Mouse (Mus musculus) fibroblast of lung, adult 2 months (primary cell): ENCODE measurements around the gene Ano5.

Experiments
- DNase-seq: peaks from one replicate; pipeline ENCODE4 v3.0.0-alpha.2; 2011; ENCODE audit warnings: low read depth

The Ano5 gene

DNA sequence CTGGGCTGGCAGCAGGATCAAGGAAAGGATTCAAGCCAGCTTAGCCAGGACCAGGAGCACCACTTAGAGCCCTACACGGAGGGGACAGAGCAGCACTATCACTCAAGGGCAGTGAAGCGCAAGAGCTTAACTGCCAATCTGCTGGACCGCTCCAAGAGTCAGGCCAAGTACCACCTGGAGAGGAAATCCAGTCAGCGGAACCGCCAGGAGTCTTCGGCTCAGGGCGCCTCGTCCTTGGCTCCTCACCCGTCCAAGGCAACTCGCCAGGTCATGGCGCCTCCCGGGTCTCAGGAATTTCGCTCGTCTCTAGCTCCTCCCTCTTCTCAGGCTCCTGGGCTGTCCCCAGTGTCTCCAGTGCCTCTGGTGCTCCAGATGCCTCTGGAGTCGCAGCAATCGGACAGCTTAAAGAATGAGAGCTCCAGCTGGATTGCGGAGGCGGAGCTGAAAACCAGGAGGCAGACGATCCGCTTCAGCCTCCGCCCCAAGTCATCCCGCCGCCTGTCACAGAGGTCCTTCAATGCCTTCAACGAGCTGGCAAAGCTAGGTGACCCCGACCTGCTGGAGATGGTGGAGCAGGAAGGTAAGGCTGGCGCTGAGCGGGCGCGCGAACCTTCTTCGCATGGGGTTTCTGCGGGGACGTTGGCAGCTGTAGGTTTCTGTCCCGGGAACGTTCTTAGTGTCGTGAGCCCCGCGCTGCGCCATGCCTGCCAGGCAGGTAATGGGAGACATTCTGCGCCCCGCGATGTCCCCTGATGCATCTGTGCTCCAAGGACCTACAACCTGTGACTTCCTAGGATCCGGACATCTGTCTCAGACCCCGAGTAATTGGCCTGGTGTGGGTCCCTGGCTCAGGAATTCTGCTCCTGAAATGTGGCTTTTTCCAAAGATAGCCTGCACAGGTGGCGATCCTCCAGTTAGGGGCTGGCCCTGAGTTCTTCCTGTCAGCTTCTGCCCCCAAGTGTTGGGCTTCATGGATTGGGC is at the start of gene Ano5:
Ano5 (plus strand) TSS at position 359 of the 981 bp plus-strand sequence.
- DNase-seq = no peak

DNA sequence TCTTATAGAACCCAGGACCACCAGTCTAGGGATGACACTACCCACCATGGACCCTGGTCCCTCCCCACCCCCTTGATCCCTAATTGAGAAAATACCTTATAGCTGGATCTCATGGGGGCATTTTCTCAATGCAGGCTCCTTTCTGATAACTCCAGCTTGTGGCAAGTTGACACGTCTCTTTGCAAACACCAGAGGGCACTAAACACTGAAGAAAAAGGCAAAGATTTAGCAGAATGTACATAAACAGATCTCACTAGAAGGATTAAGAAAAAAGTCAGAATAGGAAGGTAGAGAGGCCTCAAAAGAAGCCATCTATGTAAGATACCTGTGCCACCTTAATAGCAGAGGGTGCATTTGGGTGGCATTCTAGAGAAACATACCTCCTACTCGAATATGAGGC is 11.4 kb upstream of the Ano5 start:
- DNase-seq = no peak

DNA sequence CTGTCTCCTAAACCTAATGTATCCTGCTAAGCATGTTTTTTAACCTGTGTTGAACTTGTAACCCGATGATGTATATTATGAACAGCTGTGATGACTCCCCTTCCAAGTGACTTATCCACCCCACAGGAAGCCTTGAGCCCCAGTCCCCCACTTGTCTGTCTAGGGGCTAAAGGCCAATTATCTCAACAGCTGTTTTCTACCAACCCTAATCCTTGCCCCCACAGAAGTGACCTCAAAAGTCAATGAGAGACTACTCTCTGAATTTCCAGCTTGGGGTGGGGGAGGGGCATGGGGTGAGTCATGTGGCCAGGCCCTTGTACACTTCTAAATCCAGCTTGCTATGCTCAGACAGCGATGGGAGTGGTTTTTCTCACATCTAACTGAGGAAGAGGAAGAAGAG is 6.9 kb upstream of the Ano5 start:
- no peak for DNase-seq

DNA sequence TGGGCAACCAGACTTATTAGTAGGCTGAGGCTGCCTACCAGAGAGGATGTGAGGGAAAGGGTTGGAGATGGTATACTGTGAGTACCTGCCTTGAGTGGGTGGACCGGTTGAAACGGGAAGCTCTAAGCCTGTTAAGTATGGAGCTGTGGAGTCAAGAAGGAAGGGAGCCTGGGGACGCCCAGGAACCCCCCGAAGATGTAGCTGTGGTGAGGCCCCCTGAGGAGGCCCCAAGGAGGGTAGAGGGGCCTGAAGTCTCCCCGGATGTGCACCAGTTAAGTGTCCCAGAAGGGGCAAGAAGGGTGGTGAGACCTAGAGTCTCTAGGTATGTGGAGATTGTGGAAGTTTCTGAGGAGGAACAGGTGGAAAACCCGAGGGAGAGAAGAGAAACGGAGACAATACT is 682 bp upstream of the Ano5 start:
- no peak for DNase-seq

DNA sequence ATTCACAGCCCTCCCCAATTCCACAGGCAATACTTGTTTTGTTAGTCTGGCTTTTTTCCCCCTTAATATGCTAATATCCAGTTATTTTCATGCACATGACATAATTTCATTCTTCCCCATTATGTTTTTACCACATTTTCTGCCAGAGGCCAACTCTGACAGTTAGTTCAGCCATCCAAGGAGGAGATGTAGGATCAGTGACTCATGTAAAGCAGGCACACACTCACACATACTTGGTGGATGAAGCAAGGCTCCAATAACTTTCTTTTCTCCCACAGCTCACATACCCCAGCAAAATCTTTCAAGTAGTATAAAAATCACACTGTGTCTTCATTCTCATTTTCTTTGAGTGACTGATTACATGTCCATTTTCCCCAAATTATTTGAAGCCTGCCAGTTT is 28.5 kb downstream of the Ano5 start:
- DNase-seq = no peak

DNA sequence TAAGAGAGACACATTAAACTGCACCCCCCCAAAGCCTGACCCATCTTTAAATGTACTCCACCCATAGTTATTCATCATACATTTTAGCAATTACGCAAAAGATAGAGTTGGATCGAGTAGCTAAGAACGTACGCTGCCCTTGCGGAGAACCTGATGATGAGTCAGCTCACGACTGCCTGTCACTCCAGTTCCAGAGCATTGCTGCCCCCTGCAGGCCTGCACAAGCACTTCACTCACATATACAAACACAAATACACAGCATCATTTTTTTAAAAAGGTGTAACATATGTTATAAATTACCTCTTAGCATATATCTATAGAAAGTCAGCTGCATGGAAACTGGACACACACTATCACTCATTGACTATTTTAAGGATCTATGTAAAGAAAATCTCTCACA is 29.9 kb downstream of the Ano5 start:
- no peak for DNase-seq

DNA sequence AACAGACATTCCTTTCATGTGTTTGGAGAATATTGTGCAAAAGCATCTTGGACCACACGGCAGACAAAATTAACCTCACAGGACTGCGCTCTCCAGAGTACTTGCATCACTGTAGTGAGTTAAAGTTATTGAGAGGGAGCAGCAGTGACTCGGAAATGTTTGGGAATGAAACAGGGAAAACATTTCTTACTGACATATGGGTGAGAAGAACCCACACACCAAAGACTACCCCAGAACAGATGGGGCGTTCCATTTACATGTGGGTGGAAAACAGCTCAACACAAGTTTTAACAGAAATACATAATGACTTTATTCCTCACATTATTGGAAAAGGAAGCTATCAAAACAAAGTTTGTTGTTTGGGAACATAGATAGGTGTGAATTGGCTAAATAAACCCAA is 89.2 kb downstream of the Ano5 start:
- DNase-seq = no peak

DNA sequence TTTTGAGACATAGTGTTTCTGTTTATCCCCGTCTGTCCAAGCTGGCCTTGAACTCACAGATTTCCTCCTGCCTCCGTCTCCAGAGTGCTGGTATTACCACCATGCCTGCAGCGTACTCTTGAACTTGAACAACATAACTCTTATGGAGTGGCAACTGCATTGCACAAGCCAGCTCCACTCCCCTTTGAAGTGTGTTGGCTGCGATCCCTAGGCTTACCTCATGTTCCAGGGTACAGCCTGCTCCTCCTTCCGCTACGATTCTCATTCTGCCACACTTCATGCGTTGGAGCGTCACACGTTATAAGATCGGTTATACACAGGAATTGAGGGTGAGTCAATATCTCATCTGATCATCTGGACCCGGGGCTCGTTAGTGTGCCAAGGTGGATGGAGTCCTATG is 92.9 kb downstream of the Ano5 start:
- DNase-seq = no peak

DNA sequence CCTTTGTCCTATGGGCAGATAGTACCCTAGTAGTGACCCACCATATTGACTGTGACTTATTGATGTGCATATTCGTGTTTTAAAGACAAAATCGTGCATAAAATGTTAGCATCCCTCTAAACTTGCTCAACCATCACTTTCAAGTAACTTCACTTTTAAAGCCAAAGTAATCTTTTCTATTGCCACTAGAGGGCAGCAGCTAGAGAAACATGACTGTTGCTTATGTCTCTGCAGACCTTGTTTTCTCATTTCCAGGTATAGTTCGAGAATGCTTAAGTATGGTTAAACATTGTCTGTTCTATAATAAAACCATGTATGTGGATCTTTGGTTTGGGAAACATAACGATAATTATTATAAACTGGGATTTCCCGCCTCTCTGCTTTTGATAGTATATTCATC is 103.6 kb downstream of the Ano5 start:
- DNase-seq = no peak

DNA sequence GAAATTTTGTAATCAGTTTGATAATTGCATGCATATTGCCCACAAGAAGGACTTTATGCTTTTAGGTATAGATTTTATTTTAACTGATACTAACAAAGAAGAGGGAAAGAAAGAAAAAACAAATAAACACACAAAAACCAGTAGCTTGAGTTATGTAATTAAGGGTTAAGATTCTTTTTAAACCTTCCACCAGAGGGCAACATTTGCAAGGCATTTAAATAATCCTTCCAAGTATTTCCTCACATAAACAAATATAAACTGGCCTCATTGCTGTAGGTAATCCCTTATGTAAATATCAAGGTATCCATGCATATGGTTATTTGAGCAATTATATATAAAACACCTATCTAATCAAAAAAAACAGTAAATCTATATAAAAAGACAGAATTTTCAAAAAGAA is 107.1 kb downstream of the Ano5 start:
- peak; percentile 19 for DNase-seq

DNA sequence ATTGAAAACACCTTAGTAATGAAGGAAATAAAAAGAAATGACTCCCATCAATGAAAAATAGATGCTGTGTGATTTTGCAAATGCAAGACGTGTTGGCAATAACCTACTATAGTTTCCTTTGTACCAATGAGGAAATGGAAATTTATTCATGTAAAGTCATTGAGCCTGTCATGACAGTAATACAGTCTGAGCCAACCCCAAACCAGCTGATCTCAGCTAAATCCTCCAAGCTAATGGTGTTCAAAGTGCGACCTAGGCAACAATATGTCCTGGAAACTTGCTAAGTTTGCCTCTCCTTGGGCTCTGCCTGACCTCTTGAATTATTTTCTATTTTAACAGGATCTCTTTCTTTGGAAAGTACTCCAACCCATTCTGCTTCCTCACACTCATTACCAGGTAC is 107.6 kb downstream of the Ano5 start:
- no peak for DNase-seq

DNA sequence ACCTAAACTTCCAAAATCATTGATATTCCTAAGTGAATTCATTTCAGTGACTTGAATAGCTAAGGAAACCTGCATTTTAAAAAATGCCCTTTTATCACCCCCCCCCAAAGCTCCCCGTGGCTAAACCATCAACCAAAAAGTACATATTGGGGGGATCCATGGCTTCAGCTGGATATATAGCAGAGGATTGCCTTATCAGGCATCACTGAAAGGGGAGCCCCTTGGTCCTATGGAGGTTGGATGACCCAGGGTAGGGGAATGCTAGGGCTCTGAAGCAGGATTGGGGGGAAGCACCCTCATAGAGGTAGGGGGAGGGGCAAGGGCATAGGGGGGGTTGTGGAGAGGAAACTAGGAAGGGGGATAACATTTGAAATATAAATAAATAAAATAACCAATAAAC is 109.1 kb downstream of the Ano5 start:
- no peak for DNase-seq

DNA sequence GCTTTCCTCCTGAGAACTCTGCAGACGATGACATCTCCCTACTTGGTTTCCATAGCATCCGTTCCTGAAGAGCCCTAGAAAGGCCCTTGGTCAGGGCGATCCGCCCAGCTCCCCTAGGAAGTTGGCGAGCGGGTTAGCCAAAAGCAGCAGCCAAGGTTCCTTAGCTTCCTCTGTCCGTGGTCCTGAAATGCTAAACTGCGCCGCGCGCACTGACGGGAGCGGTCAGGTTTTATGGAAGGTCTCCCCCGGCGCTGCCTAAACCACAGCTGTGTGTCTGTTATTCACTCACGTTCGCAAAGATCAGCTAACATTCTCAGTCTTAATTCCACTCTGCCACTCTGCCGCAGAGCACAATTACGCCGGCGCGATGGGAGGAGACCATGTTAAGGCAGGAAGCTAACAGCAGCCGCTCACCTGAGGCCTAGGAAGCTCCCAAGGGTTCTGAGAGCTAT is 110.9 kb downstream of the Ano5 start, which contains the start of gene Slc17a6:
Slc17a6 (plus strand) TSS at position 313 of the 452 bp plus-strand sequence.
- DNase-seq = peak; percentile 19

DNA sequence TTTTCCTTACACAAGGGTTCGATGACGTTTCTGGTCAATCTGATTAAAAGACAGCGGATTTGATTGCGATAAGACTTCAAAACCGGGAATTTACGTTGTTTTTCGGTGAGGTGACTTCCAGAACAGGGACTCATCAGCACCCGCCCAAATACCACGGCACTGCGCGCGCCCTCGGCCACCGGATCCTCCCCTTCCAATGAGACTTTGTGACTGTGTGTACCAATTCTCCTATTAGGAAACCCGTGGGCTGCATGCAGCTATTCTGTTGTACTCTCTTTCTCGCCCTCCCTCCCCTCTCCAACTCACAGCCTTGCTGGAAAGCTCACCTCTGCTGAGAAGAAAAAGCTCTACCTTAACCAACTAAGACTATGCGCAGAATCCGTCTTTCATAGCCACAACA is 111.4 kb downstream of the Ano5 start:
- DNase-seq = no peak

DNA sequence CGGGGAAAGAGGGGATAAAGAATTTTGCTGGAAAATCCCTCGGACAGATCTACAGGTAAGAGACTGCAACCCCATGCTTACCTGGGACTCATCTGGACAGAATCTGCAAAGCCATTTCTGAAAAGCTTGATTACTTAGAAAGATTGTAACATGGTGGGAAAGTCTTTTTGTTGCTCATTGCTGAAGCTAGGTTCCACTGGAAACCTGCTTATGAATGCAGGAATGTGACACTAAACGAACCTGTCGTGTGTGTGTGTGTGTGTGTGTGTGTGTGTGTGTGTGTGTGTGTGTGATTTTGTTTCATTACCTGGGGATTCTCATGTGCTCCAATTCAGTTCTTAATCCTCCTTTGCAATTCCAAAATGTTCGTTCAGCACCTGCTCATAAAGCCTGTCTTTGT is 111.8 kb downstream of the Ano5 start:
- no peak for DNase-seq

DNA sequence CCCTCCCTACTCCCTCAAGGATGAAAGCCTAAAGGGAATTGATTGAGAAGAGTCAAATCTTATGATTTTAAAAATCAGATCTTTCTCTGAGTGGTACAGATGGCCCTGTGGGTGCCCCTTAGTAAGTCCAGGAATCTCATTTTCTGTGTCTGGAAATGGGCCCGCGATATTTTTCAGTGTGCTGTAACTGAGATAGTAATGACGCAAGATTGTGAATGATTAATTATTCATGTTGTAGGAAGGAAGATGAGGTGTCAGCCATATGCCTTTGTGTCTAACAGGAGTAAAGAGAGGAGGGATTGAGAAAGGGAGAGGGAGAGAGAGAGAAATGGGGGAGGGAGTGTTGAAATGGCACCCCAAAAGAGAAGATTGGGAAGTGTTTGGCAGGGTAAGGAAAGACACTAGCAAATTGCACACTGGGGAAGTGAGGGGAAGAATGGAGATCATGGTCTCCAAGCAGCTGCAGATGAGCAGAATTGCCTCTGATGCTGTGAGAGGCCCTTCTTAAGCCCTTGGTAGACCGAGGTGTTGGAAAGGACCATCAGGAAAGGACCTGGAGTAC is 113.6 kb downstream of the Ano5 start:
- no peak for DNase-seq

DNA sequence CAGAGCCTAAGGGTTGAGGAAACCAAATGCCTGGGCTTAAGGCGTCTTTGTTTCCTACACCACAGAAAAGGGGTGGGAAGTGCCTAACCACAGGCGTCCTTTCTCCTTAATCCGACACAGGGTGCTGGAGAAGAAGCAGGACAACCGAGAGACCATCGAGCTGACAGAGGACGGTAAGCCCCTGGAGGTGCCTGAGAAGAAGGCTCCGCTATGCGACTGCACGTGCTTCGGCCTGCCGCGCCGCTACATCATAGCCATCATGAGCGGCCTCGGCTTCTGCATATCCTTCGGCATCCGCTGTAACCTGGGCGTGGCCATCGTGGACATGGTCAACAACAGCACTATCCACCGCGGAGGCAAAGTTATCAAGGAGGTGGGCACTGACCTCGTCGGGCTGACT is 114.3 kb downstream of the Ano5 start:
- no peak for DNase-seq

DNA sequence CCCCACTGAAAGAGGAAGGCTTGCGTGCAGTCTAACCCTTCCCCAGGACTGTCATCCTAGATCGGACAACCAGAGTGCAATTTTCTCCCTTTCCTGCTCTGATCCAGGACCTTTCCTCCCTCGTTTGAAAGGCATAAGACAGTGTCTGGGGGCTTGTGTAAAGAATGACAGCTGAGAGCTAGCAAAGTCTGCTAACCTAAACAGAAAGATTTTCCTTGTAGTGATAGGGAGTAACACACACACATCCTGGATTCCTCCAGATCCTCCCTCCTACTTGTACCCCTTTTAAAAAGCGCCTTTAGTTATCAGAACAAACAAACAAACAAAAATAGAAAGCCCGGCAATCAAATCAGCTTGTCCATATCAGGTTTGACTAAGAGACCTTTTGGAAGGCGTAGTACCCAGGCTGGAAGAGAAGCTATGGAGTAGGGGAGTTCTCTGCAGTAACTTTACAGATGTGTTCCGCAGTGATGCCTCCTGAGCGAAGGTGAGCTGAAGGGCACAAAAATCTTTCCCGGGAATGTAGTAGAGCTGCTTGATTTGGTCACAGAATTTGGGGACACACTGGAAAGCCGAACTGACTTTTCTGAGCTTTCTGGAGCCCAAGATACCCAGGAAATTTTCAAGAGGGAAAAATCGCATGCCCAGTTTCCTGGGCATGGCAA is 114.9 kb downstream of the Ano5 start:
- no peak for DNase-seq

DNA sequence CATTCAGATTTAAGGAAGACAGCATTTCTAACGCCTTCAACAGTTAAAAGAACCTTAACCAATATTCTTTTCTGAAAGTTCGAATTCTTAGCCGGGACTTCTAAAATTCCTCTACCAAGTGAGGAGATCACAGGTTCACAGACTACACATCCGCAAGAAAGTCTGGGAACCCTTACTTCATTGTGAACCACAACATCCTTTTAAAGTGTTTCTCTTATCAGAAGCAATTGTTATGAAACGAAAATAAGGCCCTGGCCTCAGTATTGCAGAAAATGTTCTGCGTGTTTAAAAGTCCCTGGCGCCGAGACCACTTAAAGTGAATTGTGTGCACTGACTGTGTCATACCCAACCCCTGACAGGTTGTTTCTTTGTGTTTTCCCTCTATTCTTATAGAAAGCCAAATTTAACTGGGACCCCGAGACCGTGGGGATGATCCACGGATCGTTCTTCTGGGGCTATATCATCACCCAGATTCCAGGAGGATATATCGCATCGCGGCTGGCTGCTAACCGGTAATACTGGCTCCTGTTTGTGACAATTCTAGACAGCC is 115.7 kb downstream of the Ano5 start:
- no peak for DNase-seq

DNA sequence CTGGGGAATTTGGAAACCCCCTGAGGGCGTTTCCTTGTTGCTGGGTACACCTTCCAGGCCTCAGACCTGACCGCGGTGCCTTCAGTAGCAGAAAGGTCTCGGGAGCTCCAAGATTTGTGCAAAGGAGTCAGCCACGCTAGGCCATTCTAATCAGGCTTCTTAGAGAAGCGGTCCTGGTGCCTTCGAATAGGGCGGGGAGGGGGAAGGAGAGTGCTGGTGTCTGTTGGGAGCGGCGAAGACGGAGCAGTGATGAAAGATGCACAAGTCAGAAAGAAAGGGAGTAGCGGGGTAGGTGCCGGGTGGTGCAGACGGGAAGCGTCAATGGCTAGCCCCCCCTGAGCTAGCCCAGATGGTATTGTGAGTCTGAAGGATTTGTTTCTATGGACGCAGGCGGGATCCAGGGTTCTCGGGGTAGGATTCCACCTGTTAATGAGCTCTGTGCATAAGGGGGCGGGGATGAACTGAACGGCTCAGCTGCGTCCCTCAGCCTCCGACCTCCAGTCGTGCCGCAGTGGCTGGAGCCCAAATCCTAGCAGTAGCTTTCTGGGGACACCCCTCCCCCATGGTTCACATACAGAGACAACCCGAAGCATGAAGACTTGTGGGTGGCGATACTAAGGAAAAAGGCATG is 116.3 kb downstream of the Ano5 start:
- DNase-seq = no peak

DNA sequence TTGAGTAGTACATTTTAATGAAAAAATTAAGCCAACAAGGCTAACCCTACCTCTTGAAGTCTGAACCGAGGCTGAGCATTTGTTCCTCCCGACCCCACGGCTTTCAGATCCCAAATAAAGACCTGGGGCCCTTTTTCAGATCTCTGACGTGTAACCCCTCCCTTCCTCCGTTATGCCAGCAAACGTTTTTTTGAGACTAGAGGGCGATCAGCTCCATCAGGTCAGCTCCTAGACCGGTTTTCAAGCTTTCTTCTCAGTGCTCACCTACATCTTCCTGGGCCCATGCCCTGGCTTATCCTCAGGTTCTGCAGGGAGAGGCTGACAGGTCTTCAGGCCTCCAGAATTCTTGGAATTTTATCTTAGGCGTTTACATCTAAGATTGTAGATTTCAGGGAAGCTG is 116.8 kb downstream of the Ano5 start:
- DNase-seq = no peak

DNA sequence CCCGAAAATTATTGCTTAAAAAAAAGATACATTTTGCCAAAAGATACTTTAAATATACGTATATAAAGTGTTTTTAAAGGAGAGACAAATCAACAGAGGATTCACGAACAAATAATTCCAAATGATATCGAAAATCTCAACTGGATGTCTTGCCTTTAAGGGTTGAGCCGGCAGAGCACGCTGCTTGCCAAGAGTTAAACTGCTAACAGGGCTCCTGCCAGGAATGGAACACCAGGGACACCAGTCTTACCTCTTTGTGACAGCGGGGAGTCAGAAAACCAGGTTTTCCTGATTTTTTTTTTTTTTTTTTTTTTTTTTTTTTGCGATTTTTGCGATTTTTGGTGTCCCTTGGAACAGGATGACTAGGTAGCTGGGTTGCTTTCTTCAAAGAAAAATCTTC is 117.5 kb downstream of the Ano5 start:
- no peak for DNase-seq
